Mouse (Mus musculus): ENCODE data around the gene Nol9.

DNA sequence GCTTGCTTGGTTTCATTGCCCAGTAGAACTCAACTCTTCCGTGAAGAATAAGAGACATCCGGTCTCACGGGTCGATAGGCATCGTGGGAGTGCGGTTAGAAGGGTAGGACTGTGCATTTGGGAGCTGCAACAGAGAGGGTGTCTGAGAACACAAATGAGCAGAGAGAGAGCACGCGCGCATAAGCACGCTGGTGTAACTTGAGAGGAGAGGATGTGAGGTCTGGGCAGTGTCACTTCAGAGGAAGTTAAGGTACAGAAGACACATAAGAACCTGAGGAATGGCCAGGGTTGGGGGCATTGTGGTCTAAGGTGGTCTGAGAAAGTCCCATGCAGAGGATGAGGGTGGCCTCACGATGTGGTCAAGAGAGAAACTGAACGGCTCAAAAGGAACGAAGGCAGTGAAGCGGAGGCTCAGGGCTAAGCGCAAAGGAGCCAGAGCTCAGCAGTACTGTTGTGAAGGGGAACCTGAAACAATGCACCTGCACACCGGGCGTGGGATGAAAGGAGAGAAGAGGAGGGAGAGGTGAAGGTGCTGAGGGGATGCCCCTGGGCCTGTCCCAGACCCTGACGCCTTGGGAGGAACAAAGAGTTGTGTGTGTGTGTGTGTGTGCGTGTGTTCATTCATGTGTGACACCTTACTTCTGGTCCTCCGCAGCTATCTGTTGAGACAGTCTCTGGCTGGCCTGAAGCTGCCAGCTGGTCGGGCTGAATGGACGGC is 3.0 kb downstream of the Nol9 start:
- TF ChIP-seq EP300 (IDR thresholded peaks at IDR 0.05; ENCODE audit: low read depth) (no peak), CTCF (IDR thresholded peaks at IDR 0.05; ENCODE audit: low read depth) (no peak)

Measured in heart, postnatal 0 days (tissue).